Mouse (Mus musculus): Measurements from ENCODE around the gene Mex3a. TPM values are rescaled to one million over a fixed set of nuclear protein-coding genes. Genes with fewer than 3 reads are reported as not detected.

Mex3a gene
- polyA plus RNA-seq, 1 experiment from 2014 or later, result 7.3 TPM

DNA sequence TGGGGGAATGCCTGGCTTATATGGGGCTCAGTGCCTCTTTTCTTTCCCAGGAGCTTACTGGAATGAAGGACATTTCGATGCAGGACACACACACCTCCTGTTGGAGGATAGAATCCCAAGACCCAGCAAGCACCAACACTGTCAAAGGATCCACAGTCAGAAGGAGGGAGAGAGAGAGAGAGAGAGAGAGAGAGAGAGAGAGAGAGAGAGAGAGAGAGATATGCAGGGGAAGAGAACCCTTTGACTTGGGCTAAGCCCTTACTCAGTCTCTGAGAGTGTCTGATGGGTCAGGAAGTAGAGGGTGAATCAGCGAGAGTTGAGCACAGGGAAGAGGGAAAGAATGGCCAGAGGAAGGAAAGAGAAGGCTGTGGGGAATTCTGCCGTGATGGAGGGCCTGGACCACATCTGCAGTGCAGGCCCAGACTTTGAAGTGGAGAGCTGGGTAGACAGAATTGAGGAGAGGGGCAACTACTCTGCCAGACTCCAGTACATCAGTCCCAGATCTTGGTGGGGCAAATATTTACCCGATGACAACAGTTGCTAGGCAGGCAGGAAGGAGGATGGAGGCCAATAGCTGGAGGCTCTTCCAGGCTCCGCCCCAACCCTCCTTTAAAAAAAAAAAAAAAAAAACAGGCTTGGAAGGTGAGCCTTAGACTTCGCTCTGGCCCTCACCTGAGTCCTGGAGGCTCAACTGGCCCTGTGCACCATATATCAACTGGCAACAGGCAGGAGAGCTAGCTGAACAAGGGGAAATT, 19.9 kb upstream of the Mex3a start:
- H3K27ac ChIP-seq (ENCODE audit: low read length), result peak overlapping the region; percentile 78
- peak overlapping the region; percentile 37 for H3K9ac ChIP-seq (ENCODE audit: low read depth, low read length)
- ATAC-seq, result peak; percentile 8; the same call in 1 of the 2 replicates
- H3K27me3 ChIP-seq (replicated peaks; ENCODE audit: control insufficient read depth, insufficient read depth, low read length), result no peaks in the 10 kb centered on the region
- no peaks in the 10 kb centered on the region for H3K36me3 ChIP-seq (ENCODE audit: control insufficient read depth, insufficient read depth, low read length)
- no peak overlapping the region for H3K4me3 ChIP-seq (ENCODE audit: low read length)
- WGBS, result 38% methylated on average over 6 of the region's 6 CpGs
- peaks cover 48% of the 10 kb centered on the region for H3K4me1 ChIP-seq (ENCODE audit: control insufficient read depth, insufficient read depth, low read length)
- no peak overlapping the region for H3K4me2 ChIP-seq (ENCODE audit: low read depth, low read length)
- H3K9me3 ChIP-seq (ENCODE audit: control insufficient read depth, low read length), result no peaks in the 10 kb centered on the region

DNA sequence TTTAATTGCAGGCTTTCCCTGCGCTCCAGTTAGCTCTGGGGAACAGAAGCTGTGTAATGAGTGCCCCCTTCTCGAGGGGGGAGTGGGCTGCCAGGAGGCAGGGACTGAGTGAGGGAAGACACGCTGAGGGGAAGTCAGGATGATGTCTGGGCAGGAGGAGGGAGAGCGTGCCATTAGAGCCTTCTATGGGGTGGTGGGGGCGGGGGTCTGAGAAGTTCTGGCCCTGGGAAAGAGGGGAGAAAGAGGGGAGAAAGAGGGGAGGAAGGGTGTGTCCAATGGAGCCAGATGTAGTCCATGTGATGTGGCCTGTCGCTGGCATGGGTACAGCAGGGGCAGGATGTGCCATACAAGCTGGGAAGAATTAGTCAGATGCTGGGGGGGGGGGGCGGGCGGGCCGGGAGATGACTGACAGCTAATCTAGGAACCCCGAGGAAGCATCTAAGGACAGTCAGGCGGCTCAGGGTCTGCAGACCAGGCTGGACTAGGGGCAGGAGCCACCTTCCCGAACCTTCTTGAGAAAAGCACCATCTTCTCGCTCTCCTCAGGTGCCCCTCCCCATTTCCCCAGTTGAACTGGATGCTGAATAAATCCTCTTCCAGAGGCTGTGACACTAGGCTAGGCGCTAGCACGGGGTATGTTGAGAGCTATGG, 19.2 kb upstream of the Mex3a start:
- Histone ChIP-seq H3K9me3 (ENCODE audit: control insufficient read depth, low read length) (no peaks in the 10 kb centered on the region), H3K27ac (ENCODE audit: low read length) (peak overlapping the region; percentile 78), H3K36me3 (ENCODE audit: control insufficient read depth, insufficient read depth, low read length) (no peaks in the 10 kb centered on the region), H3K9ac (ENCODE audit: low read depth, low read length) (peak overlapping the region; percentile 37), H3K4me2 (ENCODE audit: low read depth, low read length) (no peak overlapping the region), H3K4me3 (ENCODE audit: low read length) (no peak overlapping the region), H3K4me1 (ENCODE audit: control insufficient read depth, insufficient read depth, low read length) (peaks cover 48% of the 10 kb centered on the region), H3K27me3 (replicated peaks; ENCODE audit: control insufficient read depth, insufficient read depth, low read length) (no peaks in the 10 kb centered on the region)
- 36% methylated on average over 15 of the region's 15 CpGs for WGBS
- no peak for ATAC-seq

DNA sequence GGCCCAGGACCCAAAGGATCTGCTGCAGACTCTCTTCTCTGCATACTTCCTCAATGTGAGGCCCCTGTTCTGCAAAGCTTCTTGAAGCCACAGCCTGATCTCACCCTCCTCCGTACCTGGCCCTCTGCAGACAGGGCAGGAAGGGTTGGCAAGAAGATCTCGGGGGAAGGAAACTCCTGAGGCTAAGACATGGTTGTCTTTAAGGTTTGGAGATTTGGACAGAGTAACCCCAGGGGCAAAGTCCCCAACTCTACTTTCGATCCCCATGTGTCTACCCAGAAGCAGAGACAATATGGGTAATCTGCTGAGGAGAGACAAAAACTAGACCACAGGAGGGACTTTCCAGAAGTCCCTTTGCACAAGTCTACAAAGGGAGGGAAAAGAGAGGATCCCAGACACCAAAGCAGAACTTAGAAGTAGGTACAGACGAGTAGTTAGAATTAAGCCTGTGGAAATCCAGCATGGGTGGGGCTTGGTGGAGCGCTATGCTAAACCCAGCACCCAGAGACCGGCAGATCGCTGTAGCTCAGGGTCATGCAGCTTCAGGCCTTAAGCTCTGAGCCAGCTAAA, 18.6 kb upstream of the Mex3a start:
- H3K9me3 ChIP-seq (ENCODE audit: control insufficient read depth, low read length), result no peaks in the 10 kb centered on the region
- H3K27ac ChIP-seq (ENCODE audit: low read length), result peak overlapping the region; percentile 53
- no peaks in the 10 kb centered on the region for H3K27me3 ChIP-seq (replicated peaks; ENCODE audit: control insufficient read depth, insufficient read depth, low read length)
- no peak overlapping the region for H3K4me3 ChIP-seq (ENCODE audit: low read length)
- no peaks in the 10 kb centered on the region for H3K36me3 ChIP-seq (ENCODE audit: control insufficient read depth, insufficient read depth, low read length)
- 0 out of 2 replicates have a peak overlapping the region, but pooled peaks have one; percentile 37 for H3K9ac ChIP-seq (ENCODE audit: low read depth, low read length)
- ATAC-seq, result no peak
- 68% methylated on average over 7 of the region's 7 CpGs for WGBS
- no peak overlapping the region for H3K4me2 ChIP-seq (ENCODE audit: low read depth, low read length)
- H3K4me1 ChIP-seq (ENCODE audit: control insufficient read depth, insufficient read depth, low read length), result peaks cover 50% of the 10 kb centered on the region

DNA sequence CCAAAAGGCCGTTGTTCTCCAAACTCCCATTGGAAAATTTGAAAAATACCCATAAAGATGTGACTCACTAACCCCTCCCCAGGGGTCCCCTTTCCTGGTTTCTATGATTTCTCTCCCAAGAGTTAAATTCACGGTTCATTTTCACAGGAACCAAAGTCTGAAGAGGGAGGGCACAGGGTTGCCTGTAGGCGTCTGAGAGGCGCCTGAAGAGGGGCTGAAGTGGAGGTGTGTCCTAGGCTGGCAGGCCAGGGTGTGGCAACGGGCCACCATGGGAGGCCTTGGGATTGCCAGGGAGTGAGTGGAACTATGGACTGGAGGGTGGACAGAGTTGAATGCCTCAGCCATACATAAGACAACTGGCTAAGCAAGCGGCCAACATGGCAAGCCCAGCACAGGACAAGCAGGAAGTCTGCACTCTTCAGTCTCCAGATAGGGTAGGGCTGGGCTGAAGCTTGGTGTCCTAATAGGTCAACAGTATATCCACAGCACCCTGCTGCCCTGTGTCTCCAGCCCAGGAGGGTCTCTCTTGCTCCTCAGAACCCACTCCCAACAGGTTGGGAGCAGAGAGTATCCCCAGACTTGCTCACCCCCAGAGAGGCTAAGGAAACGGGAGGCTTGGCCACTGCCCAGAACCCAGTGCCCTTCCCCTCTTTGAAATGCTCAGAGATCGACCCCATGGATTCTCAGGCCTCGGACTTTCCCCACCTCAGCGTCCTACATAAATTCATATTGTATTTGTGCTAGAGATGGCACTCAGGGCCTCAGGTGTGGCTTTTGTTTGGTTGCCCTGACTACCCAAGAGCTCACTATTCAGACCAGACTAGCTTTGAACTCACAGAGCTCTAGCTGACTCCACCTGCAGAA, 17.7 kb upstream of the Mex3a start:
- ATAC-seq, result peak; percentile 24; the same call in 1 of the 2 replicates
- H3K27ac ChIP-seq (ENCODE audit: low read length), result peak overlapping the region; percentile 53
- H3K4me1 ChIP-seq (ENCODE audit: control insufficient read depth, insufficient read depth, low read length), result peaks cover 47% of the 10 kb centered on the region
- 68% methylated on average over 10 of the region's 10 CpGs for WGBS
- no peaks in the 10 kb centered on the region for H3K36me3 ChIP-seq (ENCODE audit: control insufficient read depth, insufficient read depth, low read length)
- no peak overlapping the region for H3K4me2 ChIP-seq (ENCODE audit: low read depth, low read length)
- H3K9ac ChIP-seq (ENCODE audit: low read depth, low read length), result no peak overlapping the region
- no peaks in the 10 kb centered on the region for H3K27me3 ChIP-seq (replicated peaks; ENCODE audit: control insufficient read depth, insufficient read depth, low read length)
- H3K4me3 ChIP-seq (ENCODE audit: low read length), result no peak overlapping the region
- no peaks in the 10 kb centered on the region for H3K9me3 ChIP-seq (ENCODE audit: control insufficient read depth, low read length)

DNA sequence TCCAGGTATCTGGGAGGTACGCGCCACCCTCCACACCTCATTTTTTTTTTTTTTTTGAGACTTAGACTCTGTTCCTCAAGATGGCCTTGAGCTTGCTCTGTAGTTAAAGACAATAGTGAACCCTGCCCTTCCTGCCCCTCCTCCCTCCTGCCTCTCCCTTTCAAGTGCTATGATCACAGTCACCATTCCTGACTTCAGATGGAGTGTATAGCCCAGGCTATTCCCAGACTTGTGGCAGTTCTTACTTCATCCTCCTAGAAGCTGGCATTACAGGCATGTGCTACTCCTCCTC, 17.2 kb upstream of the Mex3a start:
- peaks cover 43% of the 10 kb centered on the region for H3K4me1 ChIP-seq (ENCODE audit: control insufficient read depth, insufficient read depth, low read length)
- no peak overlapping the region for H3K4me2 ChIP-seq (ENCODE audit: low read depth, low read length)
- H3K4me3 ChIP-seq (ENCODE audit: low read length), result no peak overlapping the region
- 0 out of 2 replicates have a peak, but pooled peaks have one; percentile 33 for ATAC-seq
- H3K27me3 ChIP-seq (replicated peaks; ENCODE audit: control insufficient read depth, insufficient read depth, low read length), result no peaks in the 10 kb centered on the region
- H3K9me3 ChIP-seq (ENCODE audit: control insufficient read depth, low read length), result no peaks in the 10 kb centered on the region
- no peaks in the 10 kb centered on the region for H3K36me3 ChIP-seq (ENCODE audit: control insufficient read depth, insufficient read depth, low read length)
- no peak overlapping the region for H3K27ac ChIP-seq (ENCODE audit: low read length)
- H3K9ac ChIP-seq (ENCODE audit: low read depth, low read length), result no peak overlapping the region
- 66% methylated on average over 2 of the region's 2 CpGs for WGBS

DNA sequence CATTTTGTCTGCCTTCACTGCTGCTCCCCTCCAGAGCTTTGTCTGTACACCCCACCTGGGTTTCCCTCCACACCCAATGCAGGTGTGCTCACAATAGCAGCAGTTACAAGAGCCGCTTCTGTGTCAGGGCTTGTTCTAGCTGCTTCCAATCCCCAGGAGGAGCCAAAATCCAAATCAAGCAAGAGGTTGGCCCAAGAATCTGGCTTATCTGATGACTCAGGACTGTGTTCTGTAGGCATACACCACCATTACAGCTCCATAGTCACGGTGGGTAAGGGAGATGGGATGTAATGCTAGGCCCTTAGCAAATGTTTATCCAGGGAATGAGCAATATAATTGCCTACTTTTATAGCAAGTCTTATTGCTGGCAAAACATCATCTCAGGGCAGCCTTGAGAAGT, 15.8 kb upstream of the Mex3a start:
- ATAC-seq, result no peak
- Histone ChIP-seq H3K27ac (ENCODE audit: low read length) (no peak overlapping the region), H3K9me3 (ENCODE audit: control insufficient read depth, low read length) (no peaks in the 10 kb centered on the region), H3K9ac (ENCODE audit: low read depth, low read length) (no peak overlapping the region), H3K4me2 (ENCODE audit: low read depth, low read length) (no peak overlapping the region), H3K27me3 (replicated peaks; ENCODE audit: control insufficient read depth, insufficient read depth, low read length) (no peaks in the 10 kb centered on the region), H3K4me1 (ENCODE audit: control insufficient read depth, insufficient read depth, low read length) (peaks cover 34% of the 10 kb centered on the region), H3K4me3 (ENCODE audit: low read length) (no peak overlapping the region), H3K36me3 (ENCODE audit: control insufficient read depth, insufficient read depth, low read length) (no peaks in the 10 kb centered on the region)
- WGBS, result 58% methylated on average over 2 of the region's 2 CpGs

DNA sequence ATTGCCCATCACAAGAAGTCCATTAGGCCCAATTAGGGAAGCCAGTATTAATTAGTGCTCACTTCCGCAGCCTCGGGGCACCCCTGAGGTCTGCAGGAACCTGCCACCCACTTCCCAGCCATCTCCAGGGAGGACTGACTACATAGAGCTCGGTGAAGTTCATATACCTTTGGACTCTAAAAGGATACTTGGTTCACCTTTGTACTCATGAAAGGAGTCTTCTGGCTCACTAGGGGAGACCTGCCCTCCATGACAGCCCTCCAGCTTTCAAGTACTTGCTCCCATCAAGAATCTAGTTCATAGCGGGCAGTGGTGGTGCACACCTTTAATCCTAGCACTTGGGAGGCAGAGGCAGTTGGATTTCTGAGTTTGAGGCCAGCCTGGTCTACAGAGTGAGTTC, 13.8 kb upstream of the Mex3a start:
- 71% methylated on average over 4 of the region's 4 CpGs for WGBS
- peaks cover 16% of the 10 kb centered on the region for H3K4me1 ChIP-seq (ENCODE audit: control insufficient read depth, insufficient read depth, low read length)

DNA sequence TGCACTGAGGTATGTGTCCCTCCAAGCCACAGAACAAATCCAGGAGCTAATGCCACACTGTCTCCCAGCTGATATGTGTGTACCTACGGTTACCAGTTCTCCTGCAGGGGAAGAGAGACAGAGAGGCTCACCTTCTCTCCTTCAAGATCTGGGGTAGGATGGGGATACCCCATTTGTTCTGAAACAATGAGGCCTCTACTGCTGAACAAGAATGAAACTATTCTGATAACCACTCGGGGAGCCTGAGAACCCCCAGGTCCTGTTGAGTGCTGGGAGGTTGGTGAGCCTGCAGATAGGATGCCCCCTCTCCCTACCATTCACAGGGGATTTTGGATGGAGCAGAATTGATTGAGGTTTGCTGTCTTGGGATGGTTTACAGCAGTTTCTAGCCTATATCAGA, 12.1 kb upstream of the Mex3a start:
- H3K36me3 ChIP-seq (ENCODE audit: control insufficient read depth, insufficient read depth, low read length), result peaks cover 3% of the 10 kb centered on the region; the same call in 1 of the 2 replicates
- H3K4me3 ChIP-seq (ENCODE audit: low read length), result no peak overlapping the region
- no peak overlapping the region for H3K27ac ChIP-seq (ENCODE audit: low read length)
- 84% methylated on average over 2 of the region's 2 CpGs for WGBS
- H3K9ac ChIP-seq (ENCODE audit: low read depth, low read length), result no peak overlapping the region
- no peak overlapping the region for H3K4me2 ChIP-seq (ENCODE audit: low read depth, low read length)
- H3K9me3 ChIP-seq (ENCODE audit: control insufficient read depth, low read length), result no peaks in the 10 kb centered on the region
- peaks cover 5% of the 10 kb centered on the region; the same call in 1 of the 2 replicates for H3K4me1 ChIP-seq (ENCODE audit: control insufficient read depth, insufficient read depth, low read length)
- no peak for ATAC-seq
- H3K27me3 ChIP-seq (replicated peaks; ENCODE audit: control insufficient read depth, insufficient read depth, low read length), result no peaks in the 10 kb centered on the region

More for the DNA sequence above, 13.8 kb upstream of the Mex3a start:
- Histone ChIP-seq H3K27me3 (replicated peaks; ENCODE audit: control insufficient read depth, insufficient read depth, low read length) (no peaks in the 10 kb centered on the region), H3K4me2 (ENCODE audit: low read depth, low read length) (no peak overlapping the region), H3K4me3 (ENCODE audit: low read length) (no peak overlapping the region), H3K36me3 (ENCODE audit: control insufficient read depth, insufficient read depth, low read length) (no peaks in the 10 kb centered on the region), H3K27ac (ENCODE audit: low read length) (no peak overlapping the region), H3K9me3 (ENCODE audit: control insufficient read depth, low read length) (no peaks in the 10 kb centered on the region), H3K9ac (ENCODE audit: low read depth, low read length) (no peak overlapping the region)
- no peak for ATAC-seq

DNA sequence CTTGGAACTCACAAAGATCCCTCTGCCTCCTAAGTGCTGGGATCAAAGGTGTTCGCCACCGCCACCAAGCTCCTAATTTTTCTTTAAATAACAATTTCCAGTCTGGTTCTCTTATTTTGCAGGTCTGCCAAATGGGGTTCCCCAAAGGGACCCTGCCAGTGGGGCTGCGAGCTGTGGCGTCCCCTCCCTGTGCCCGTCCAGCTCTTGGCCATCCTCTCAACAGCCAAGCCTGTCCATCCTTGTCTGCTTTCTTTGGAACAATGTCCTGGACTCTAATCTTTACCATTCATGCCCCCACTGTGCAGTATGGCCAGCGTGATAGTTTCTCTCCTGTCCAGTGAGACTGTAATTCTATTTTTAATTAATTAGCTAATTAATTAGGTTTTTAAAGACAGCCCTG, 11.0 kb upstream of the Mex3a start:
- 92% methylated on average over 6 of the region's 6 CpGs for WGBS

More for the DNA sequence above, 11.0 kb upstream of the Mex3a start:
- no peak overlapping the region for H3K27ac ChIP-seq (ENCODE audit: low read length)
- H3K36me3 ChIP-seq (ENCODE audit: control insufficient read depth, insufficient read depth, low read length), result peaks cover 3% of the 10 kb centered on the region; the same call in 1 of the 2 replicates
- no peak overlapping the region for H3K4me2 ChIP-seq (ENCODE audit: low read depth, low read length)
- H3K27me3 ChIP-seq (replicated peaks; ENCODE audit: control insufficient read depth, insufficient read depth, low read length), result no peaks in the 10 kb centered on the region
- H3K4me3 ChIP-seq (ENCODE audit: low read length), result no peak overlapping the region
- ATAC-seq, result no peak
- peaks cover 7% of the 10 kb centered on the region; the same call in 1 of the 2 replicates for H3K4me1 ChIP-seq (ENCODE audit: control insufficient read depth, insufficient read depth, low read length)
- H3K9me3 ChIP-seq (ENCODE audit: control insufficient read depth, low read length), result no peaks in the 10 kb centered on the region
- H3K9ac ChIP-seq (ENCODE audit: low read depth, low read length), result no peak overlapping the region
